Mouse (Mus musculus) liver, embryonic 18 days (tissue): ENCODE data around the gene Tcl1b4. TPM values are rescaled to one million over a fixed set of nuclear protein-coding genes. Genes with fewer than 3 reads are reported as not detected.

ENCODE experiments used
- polyA plus RNA-seq: library from polyadenylated mRNA; depleted of rRNA; stranded (reverse); fragments of >200 nt; gene quantifications from 2 replicates; pipeline ENCODE4 v1.2.3, GENCODE M21; 2012; rRNA removed

Tcl1b4 gene
- not detected in 2 replicates for polyA plus RNA-seq

GRCm38 (mm10) chr12:105201657-105202056, at the start of gene Tcl1b4:
Tcl1b4 (plus strand) TSS chr12:105201957.

GRCm38 (mm10) chr12:105159390-105159789, 42.4 kb upstream of the Tcl1b4 start, which contains the start of gene Tcl1b1:
Tcl1b1 (plus strand) TSS chr12:105159690.

DNA sequence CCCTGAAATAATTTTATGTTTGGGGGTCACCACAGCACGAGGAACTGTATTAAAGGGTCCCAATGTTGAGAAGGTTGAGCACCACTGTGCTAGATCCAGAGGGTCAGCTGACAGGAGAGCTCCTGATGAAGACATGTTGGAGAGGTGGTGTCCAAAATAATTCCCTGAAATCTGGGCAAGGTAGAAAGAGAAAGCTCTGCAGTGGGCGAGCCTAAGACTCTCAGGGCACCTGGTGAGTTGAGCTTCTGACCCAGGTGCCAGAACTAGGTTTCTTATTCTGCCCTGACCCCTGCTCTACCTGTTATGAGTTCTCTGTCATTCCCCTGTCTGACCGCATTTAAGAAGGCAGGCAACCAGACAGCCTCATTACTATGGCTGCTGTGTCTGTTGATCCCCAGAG, 25.7 kb upstream of the Tcl1b4 start, which contains the start of gene Tcl1b5:
TSS of gene Tcl1b5 (plus strand) at position 301 of the 400 bp plus-strand sequence.

DNA sequence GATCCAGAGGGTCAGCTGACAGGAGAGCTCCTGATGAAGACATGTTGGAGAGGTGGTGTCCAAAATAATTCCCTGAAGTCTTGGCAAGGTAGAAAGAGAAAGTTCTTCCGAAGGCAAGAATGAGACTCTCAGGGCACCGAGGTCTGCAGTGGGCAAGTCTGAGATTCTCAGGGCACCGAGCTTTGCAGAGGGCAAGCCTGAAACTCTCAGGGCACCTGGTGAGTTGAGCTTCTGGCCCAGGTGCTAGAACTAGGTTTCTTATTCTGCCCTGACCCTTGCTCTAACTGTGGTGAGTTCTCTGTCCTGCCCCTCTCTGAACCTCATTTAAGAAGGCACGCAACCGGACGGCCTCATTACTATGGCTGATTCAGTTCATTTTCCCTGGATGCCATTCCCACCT, 11.0 kb upstream of the Tcl1b4 start, which contains the start of gene Tcl1b3:
TSS of gene Tcl1b3 (plus strand) at position 301 of the 400 bp plus-strand sequence.

DNA sequence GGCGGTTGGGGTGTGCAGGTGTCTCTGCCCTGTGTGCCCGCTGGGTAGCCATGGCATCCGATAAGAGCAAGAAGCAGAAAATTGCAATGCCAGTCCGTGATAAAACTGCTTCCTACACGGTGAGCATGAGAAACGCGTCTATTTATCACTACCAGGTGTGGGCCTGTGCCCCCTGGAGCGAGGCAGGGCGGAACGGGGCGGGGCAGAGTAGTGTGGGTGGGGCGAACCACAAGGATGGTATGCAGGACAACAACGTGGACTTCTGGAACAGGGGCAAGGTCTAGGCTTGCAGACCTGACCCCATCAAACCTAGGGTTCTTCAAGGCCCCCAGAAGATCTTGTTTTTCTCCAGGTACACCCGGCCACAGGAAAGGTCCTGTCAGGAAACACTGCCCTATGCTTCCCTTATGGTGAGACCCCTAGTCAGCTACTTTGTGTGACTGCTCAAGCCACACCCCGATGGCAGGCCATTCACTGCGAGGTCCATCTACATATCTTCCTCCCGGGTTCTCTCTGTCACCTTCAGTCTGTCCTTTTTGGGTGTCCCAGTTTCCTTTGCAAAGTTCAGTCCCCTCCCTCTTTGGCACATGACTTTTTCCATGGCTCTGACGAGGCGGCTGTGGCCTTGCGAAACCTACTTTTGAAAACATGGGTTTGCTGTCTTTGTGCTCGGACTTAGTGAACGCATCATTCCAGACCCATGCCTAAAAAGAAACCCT, 21.0 kb downstream of the Tcl1b4 start, which contains the start of gene Tcl1:
TSS of gene Tcl1 (minus strand) at position 193 of the 719 bp plus-strand sequence.

Other genes with a start within 250 kb of the Tcl1b4 start
- gene Syne3, start 192.1 kb upstream of the Tcl1b4 start, polyA plus RNA-seq, result 2.1 and 2.2 TPM in 2 replicates
- 133 and 138 TPM in 2 replicates for gene Glrx5, start 169.3 kb upstream of the Tcl1b4 start, polyA plus RNA-seq
- not detected in 2 replicates for gene Tcl1b2, start 55.9 kb upstream of the Tcl1b4 start, polyA plus RNA-seq
- gene Tcl1b1, start 42.3 kb upstream of the Tcl1b4 start, polyA plus RNA-seq, result not detected in 2 replicates
- gene Tcl1b5, start 25.6 kb upstream of the Tcl1b4 start, polyA plus RNA-seq, result not detected in 2 replicates
- not detected in 2 replicates for gene Tcl1b3, start 10.9 kb upstream of the Tcl1b4 start, polyA plus RNA-seq
- gene Tcl1, start 20.8 kb downstream of the Tcl1b4 start, polyA plus RNA-seq, result not detected in 2 replicates
- gene Tunar, start 131.9 kb downstream of the Tcl1b4 start, polyA plus RNA-seq, result not detected in 2 replicates